Mouse (Mus musculus) bone marrow macrophage, adult 2 months (primary cell): ENCODE results near the gene Nr1h4. TPM values are rescaled to one million over a fixed set of nuclear protein-coding genes. Genes with fewer than 3 reads are reported as not detected.

ENCODE experiments used
- H3K27ac ChIP-seq: 2 replicates; pipeline ENCODE4 v1.5.1; 2012; ENCODE audit warnings: low read depth, low read length; ENCODE audit not compliant: insufficient read depth
- H3K4me1 ChIP-seq: 2 replicates; pipeline ENCODE4 v1.6.1; 2012; ENCODE audit warnings: low read length; ENCODE audit not compliant: control insufficient read depth, insufficient read depth
- H3K4me3 ChIP-seq: 2 replicates; pipeline ENCODE4 v1.5.1; 2012; ENCODE audit warnings: mild to moderate bottlenecking, low read length, moderate library complexity; ENCODE audit not compliant: insufficient read depth
- CTCF ChIP-seq: IDR thresholded peaks from 2 replicates; pipeline ENCODE4 v1.5.1; 2012; ENCODE audit warnings: low read depth, mild to moderate bottlenecking, low read length, moderate library complexity
- POLR2A ChIP-seq: IDR thresholded peaks from 2 replicates; pipeline ENCODE4 v1.6.1; 2012; ENCODE audit warnings: mild to moderate bottlenecking, low read depth, low read length, borderline replicate concordance
- polyA plus RNA-seq: library from polyadenylated mRNA; stranded (reverse); fragments of >200 nt; gene quantifications from 2 replicates; pipeline ENCODE4 v1.2.4, GENCODE M21; 2012; ENCODE audit not compliant: missing spikeins, insufficient read depth, insufficient read length

Nr1h4 gene
- polyA plus RNA-seq, 1 experiment = not detected

DNA sequence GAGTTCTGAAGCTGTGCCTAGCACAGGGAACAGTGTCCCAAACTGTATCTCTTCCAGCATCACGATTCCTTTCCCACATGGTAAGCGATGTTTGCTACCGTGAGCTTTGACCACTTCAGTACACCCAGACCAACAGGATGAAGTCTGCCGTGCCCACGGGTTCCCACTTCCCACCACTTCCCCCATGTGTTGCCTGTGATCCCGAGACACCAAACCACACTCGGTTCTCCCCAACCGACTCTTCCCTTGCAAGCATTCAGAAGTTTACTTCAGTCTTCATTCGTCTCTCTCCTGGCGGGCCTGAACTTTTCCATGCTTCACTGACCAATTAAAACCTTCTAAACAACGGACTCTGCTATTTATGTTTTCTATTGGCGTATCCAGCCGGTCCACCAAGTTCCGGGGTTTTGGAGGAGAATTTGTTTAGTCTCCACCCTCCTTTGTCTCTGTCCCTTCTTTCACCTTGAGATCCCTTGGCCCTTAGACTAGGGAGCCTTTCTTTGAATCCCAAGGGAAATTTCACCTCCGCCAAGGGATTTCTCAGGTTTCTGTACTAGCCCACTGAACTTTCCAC is 80.2 kb downstream of the Nr1h4 start:
- peaks cover 24% of the 10 kb centered on the region for H3K4me1 ChIP-seq
- TF ChIP-seq POLR2A (no peak), CTCF (no peak)
- no peak overlapping the region for H3K4me3 ChIP-seq
- H3K27ac ChIP-seq = peak overlapping the region; percentile 47

GRCm38 (mm10) chr10:89450411-89450810 is 83.0 kb downstream of the Nr1h4 start:
- H3K27ac ChIP-seq = no peak overlapping the region
- no peak overlapping the region for H3K4me3 ChIP-seq
- no peak for TF ChIP-seq CTCF
- no peak for TF ChIP-seq POLR2A
- H3K4me1 ChIP-seq = peaks cover 25% of the 10 kb centered on the region

- Histone ChIP-seq H3K27ac (peak overlapping the region; percentile 100), H3K4me3 (peak overlapping the region; percentile 63), H3K4me1 (peaks cover 20% of the 10 kb centered on the region)
- TF ChIP-seq POLR2A = no peak
- TF ChIP-seq CTCF = no peak
These were observed 89.0 kb downstream of the Nr1h4 start for GRCm38 (mm10) chr10:89444381-89444780.

GRCm38 (mm10) chr10:89443623-89444151 is 89.7 kb downstream of the Nr1h4 start, which contains the start of gene Gas2l3:
Gene Gas2l3 (minus strand): TSS chr10:89443967.
- peak within 1 kb of the TSS; percentile 94 for H3K4me3 ChIP-seq
- TF ChIP-seq CTCF (no peak), POLR2A (no peak; the same call in 1 of the 2 replicates)
- peaks cover 20% of the 10 kb centered on the region for H3K4me1 ChIP-seq
- H3K27ac ChIP-seq = peak within 1 kb of the TSS; percentile 100

- TF ChIP-seq CTCF (no peak), POLR2A (no peak)
- H3K27ac ChIP-seq = peak overlapping the region; percentile 100
- peak overlapping the region; percentile 94 for H3K4me3 ChIP-seq
- H3K4me1 ChIP-seq = peaks cover 20% of the 10 kb centered on the region
These were observed 90.2 kb downstream of the Nr1h4 start for GRCm38 (mm10) chr10:89443115-89443622.

GRCm38 (mm10) chr10:89442640-89443039 is 90.7 kb downstream of the Nr1h4 start:
- peak overlapping the region; percentile 94 for H3K4me3 ChIP-seq
- H3K27ac ChIP-seq = peak overlapping the region; percentile 100
- TF ChIP-seq CTCF (no peak), POLR2A (no peak)
- H3K4me1 ChIP-seq = peaks cover 20% of the 10 kb centered on the region

GRCm38 (mm10) chr10:89441961-89442360 is 91.4 kb downstream of the Nr1h4 start:
- Histone ChIP-seq H3K4me3 (peak overlapping the region; percentile 94; the same call in 1 of the 2 replicates), H3K4me1 (peaks cover 20% of the 10 kb centered on the region)

DNA sequence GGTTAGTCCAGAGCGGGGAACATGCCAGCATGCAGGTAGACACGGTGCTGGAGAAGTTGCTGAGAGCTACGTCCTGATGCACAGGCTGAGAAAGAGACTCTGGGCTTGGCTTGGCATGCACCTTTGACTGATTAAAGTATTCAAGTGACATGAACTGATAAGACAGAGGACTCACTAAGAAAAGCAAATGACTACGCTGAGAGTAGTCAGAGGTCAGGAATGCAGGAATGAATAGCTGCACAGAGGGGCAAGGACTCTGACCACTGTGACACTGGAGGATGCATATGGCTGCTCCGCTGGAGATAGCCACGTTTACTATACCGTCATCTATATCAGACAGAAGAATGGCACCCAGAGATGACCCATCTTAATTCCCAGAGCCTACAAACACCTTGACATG is 94.0 kb downstream of the Nr1h4 start:
- peaks cover 22% of the 10 kb centered on the region for H3K4me1 ChIP-seq
- no peak overlapping the region for H3K4me3 ChIP-seq
- TF ChIP-seq POLR2A (no peak), CTCF (no peak)
- no peak overlapping the region for H3K27ac ChIP-seq

More at GRCm38 (mm10) chr10:89441961-89442360, 91.4 kb downstream of the Nr1h4 start:
- TF ChIP-seq POLR2A (no peak), CTCF (no peak)
- H3K27ac ChIP-seq = 0 out of 2 replicates have a peak overlapping the region, but pooled peaks have one; percentile 100

- TF ChIP-seq CTCF (no peak), POLR2A (no peak)
- Histone ChIP-seq H3K4me3 (no peak overlapping the region), H3K4me1 (peaks cover 19% of the 10 kb centered on the region; the same call in 1 of the 2 replicates), H3K27ac (no peak overlapping the region)
These were observed 95.4 kb downstream of the Nr1h4 start for GRCm38 (mm10) chr10:89437996-89438395.

GRCm38 (mm10) chr10:89437472-89437871 is 95.9 kb downstream of the Nr1h4 start:
- Histone ChIP-seq H3K27ac (no peak overlapping the region), H3K4me1 (peaks cover 19% of the 10 kb centered on the region; the same call in 1 of the 2 replicates), H3K4me3 (no peak overlapping the region)
- TF ChIP-seq POLR2A (no peak), CTCF (no peak)
